In genomic region chr3:37302685-37303084, GRCm38 (mm10) we compare ENCODE assay signal across 8 mouse cellular contexts. TPM values are rescaled to one million over a fixed set of nuclear protein-coding genes. Genes with fewer than 3 reads are reported as not detected.
DNase-seq lines count a peak whose midpoint lies in the region; ATAC-seq and TF ChIP-seq lines count a peak whose summit lies in the region.

No protein-coding gene starts in this region.

- DNase-seq in cerebellum, adult 11-12 months: no peak
- peak; percentile 86 for DNase-seq in midbrain, embryonic 11.5 days (ENCODE audit: low spot score, missing footprints)
- peak; percentile 21 for DNase-seq in heart, adult 8-10 months (ENCODE audit: low spot score)
- DNase-seq in liver, embryonic 13.5 days: peak; percentile 68
- peak; percentile 51 for DNase-seq in spleen, adult 12 weeks (ENCODE audit: low spot score)

- H3K9me3 ChIP-seq in midbrain, embryonic 11.5 days (ENCODE audit: control insufficient read depth, low read length): no peaks in the 10 kb centered on the region
- no peaks in the 10 kb centered on the region for H3K9me3 ChIP-seq in midbrain, embryonic 16.5 days (replicated peaks; ENCODE audit: control insufficient read depth, low read length, poor library complexity, severe bottlenecking)
- H3K9me3 ChIP-seq in liver, embryonic 13.5 days (replicated peaks): no peaks in the 10 kb centered on the region

- H3K4me1 ChIP-seq in midbrain, embryonic 11.5 days (ENCODE audit: control insufficient read depth, insufficient read depth, low read length): no peaks in the 10 kb centered on the region
- H3K4me1 ChIP-seq in midbrain, embryonic 16.5 days (ENCODE audit: control insufficient read depth, insufficient read depth, low read length): no peaks in the 10 kb centered on the region
- no peaks in the 10 kb centered on the region for H3K4me1 ChIP-seq in bone marrow macrophage, adult 2 months (ENCODE audit: control insufficient read depth, insufficient read depth, low read length)
- H3K4me1 ChIP-seq in liver, embryonic 13.5 days (replicated peaks): peaks cover 20% of the 10 kb centered on the region

- no peaks in the 10 kb centered on the region for H3K36me3 ChIP-seq in midbrain, embryonic 11.5 days (ENCODE audit: control insufficient read depth, insufficient read depth, low read length)
- no peaks in the 10 kb centered on the region for H3K36me3 ChIP-seq in midbrain, embryonic 16.5 days (ENCODE audit: control insufficient read depth, insufficient read depth, low read length)
- H3K36me3 ChIP-seq in liver, embryonic 13.5 days: no peaks in the 10 kb centered on the region

- ATAC-seq in cerebellum, adult (ENCODE audit: insufficient number of reproducible peaks, low FRiP score, low TSS enrichment): peak; percentile 72; the same call in 1 of the 2 replicates
- no peak for ATAC-seq in midbrain, embryonic 11.5 days (ENCODE audit: low FRiP score)
- no peak for ATAC-seq in midbrain, embryonic 16.5 days
- ATAC-seq in liver, embryonic 13.5 days (ENCODE audit: low read depth): peak; percentile 44; the same call in 1 of the 2 replicates

- H3K27ac ChIP-seq in midbrain, embryonic 11.5 days (ENCODE audit: low read depth, low read length): no peak overlapping the region
- H3K27ac ChIP-seq in midbrain, embryonic 16.5 days (ENCODE audit: low read length): no peak overlapping the region
- no peak overlapping the region for H3K27ac ChIP-seq in bone marrow macrophage, adult 2 months (ENCODE audit: insufficient read depth, low read depth, low read length)
- H3K27ac ChIP-seq in liver, embryonic 13.5 days: no peak overlapping the region

- no peak overlapping the region for H3K4me2 ChIP-seq in midbrain, embryonic 11.5 days
- H3K4me2 ChIP-seq in midbrain, embryonic 16.5 days (ENCODE audit: low read length): no peak overlapping the region
- H3K4me2 ChIP-seq in liver, embryonic 13.5 days: no peak overlapping the region

- H3K9ac ChIP-seq in midbrain, embryonic 11.5 days (ENCODE audit: low read length): no peak overlapping the region
- no peak overlapping the region for H3K9ac ChIP-seq in midbrain, embryonic 16.5 days (ENCODE audit: low read depth, low read length)
- no peak overlapping the region for H3K9ac ChIP-seq in liver, embryonic 13.5 days

- WGBS in midbrain, embryonic 11.5 days: 39% methylated on average over 12 of the region's 12 CpGs
- WGBS in midbrain, embryonic 16.5 days: 42% methylated on average over 12 of the region's 12 CpGs
- WGBS in liver, embryonic 13.5 days (ENCODE audit: insufficient replicate concordance): 26% methylated on average over 12 of the region's 12 CpGs

- peak; percentile 76 for TF ChIP-seq CTCF in bone marrow macrophage, adult 2 months (IDR thresholded peaks at IDR 0.05; ENCODE audit: low read depth, low read length)

- no peak for TF ChIP-seq POLR2A in bone marrow macrophage, adult 2 months (IDR thresholded peaks at IDR 0.05; ENCODE audit: borderline replicate concordance, low read depth, low read length)

- H3K27me3 ChIP-seq in midbrain, embryonic 11.5 days (ENCODE audit: control insufficient read depth, insufficient read depth, low read length): no peaks in the 10 kb centered on the region
- H3K27me3 ChIP-seq in midbrain, embryonic 16.5 days (ENCODE audit: control insufficient read depth, insufficient read depth, low read depth, low read length): no peaks in the 10 kb centered on the region
- H3K27me3 ChIP-seq in liver, embryonic 13.5 days: no peaks in the 10 kb centered on the region

- H3K4me3 ChIP-seq in midbrain, embryonic 11.5 days (ENCODE audit: low read depth, low read length): no peak overlapping the region
- no peak overlapping the region for H3K4me3 ChIP-seq in midbrain, embryonic 16.5 days (ENCODE audit: low read depth, low read length)
- no peak overlapping the region for H3K4me3 ChIP-seq in bone marrow macrophage, adult 2 months (ENCODE audit: insufficient read depth, low read length)
- H3K4me3 ChIP-seq in liver, embryonic 13.5 days (replicated peaks): no peak overlapping the region

RNA-seq across cellular contexts. Expression of gene Bbs12, which starts 9.7 kb away (rescaled TPM):
- 6.8 and 8.3 TPM in 2 replicates for polyA plus RNA-seq in midbrain, embryonic 11.5 days (2014; fragmentation: Nextera tagmentation; extraction: Ambion mirVana)
- 4.1 and 4.8 TPM in 2 replicates for polyA plus RNA-seq in midbrain, embryonic 16.5 days (2015; fragmentation: Nextera tagmentation; extraction: Ambion mirVana)
- polyA plus RNA-seq in bone marrow macrophage, adult 2 months (2012; ENCODE audit: insufficient read depth, insufficient read length, missing spikeins): 2.4 and 3.0 TPM in 2 replicates
- total RNA-seq in heart, adult 8-10 months (2022): 1 to 10 TPM in 3 of 4 experiments, under 1 TPM in 1; 0.52 to 1.2 (median 1.1) TPM
- polyA plus RNA-seq in liver, embryonic 13.5 days (2015; fragmentation: Nextera tagmentation; extraction: Ambion mirVana): 4.0 and 5.1 TPM in 2 replicates

RNA-seq across cellular contexts. Expression of gene Cetn4, which starts 9.8 kb away (rescaled TPM):
- 1.1 and 2.5 TPM in 2 replicates for polyA plus RNA-seq in midbrain, embryonic 11.5 days (2014; fragmentation: Nextera tagmentation; extraction: Ambion mirVana)
- 2.3 and 4.0 TPM in 2 replicates for polyA plus RNA-seq in midbrain, embryonic 16.5 days (2015; fragmentation: Nextera tagmentation; extraction: Ambion mirVana)
- polyA plus RNA-seq in bone marrow macrophage, adult 2 months (2012; ENCODE audit: insufficient read depth, insufficient read length, missing spikeins): 1.6 and 4.4 TPM in 2 replicates
- 1 to 10 TPM in 1 of 4 experiments, under 1 TPM in 3; 0.52 to 1.1 (median 0.61) TPM for total RNA-seq in heart, adult 8-10 months (2022)
- 2.1 and 3.0 TPM in 2 replicates for polyA plus RNA-seq in liver, embryonic 13.5 days (2015; fragmentation: Nextera tagmentation; extraction: Ambion mirVana)

RNA-seq across cellular contexts. Expression of gene Fgf2, which starts 45.5 kb away (rescaled TPM):
- polyA plus RNA-seq in midbrain, embryonic 11.5 days (2014; fragmentation: Nextera tagmentation; extraction: Ambion mirVana): 0.86 and 0.91 TPM in 2 replicates
- polyA plus RNA-seq in midbrain, embryonic 16.5 days (2015; fragmentation: Nextera tagmentation; extraction: Ambion mirVana): 0.44 and 0.55 TPM in 2 replicates
- polyA plus RNA-seq in bone marrow macrophage, adult 2 months (2012; ENCODE audit: insufficient read depth, insufficient read length, missing spikeins): 0.12 TPM in 1 of 2 replicates, not detected in the other
- total RNA-seq in heart, adult 8-10 months (2022): 10 to 100 TPM in 2 of 4 experiments, 1 to 10 TPM in 2; 9.2 to 15.7 (median 12.1) TPM
- 0.10 and 0.13 TPM in 2 replicates for polyA plus RNA-seq in liver, embryonic 13.5 days (2015; fragmentation: Nextera tagmentation; extraction: Ambion mirVana)

Comparison
In these comparisons a context has a peak if more than half of its experiments do, and no peak if none do; other contexts are left out.
1. ATAC-seq: peak in cerebellum, adult (single experiment) and liver, embryonic 13.5 days (single experiment); none in midbrain, embryonic 11.5 days (single experiment) and midbrain, embryonic 16.5 days (single experiment).